Mouse (Mus musculus): Measurements from ENCODE around the gene Dnajb7.

- TF ChIP-seq GATA1 (IDR thresholded peaks at IDR 0.05; ENCODE audit: low read length) (no peak), TAL1 (IDR thresholded peaks at IDR 0.05; ENCODE audit: low read length) (no peak)
Observed at GRCm38 (mm10) chr15:81359421-81359820, 48.7 kb downstream of the Dnajb7 start.
